Mouse (Mus musculus) left cerebral cortex, postnatal 25 days (tissue): ENCODE results near the gene Ppie. TPM values are rescaled to one million over a fixed set of nuclear protein-coding genes. Genes with fewer than 3 reads are reported as not detected.
A peak's percentile ranks its signal among the peaks of the same experiment; 100 is the strongest.
"Not testable (repeated sequence)": the region's sequence is repeated elsewhere in the genome, so short reads cannot be mapped to it uniquely, and the experiment has no call there.

Experiments used
- DNase-seq, 2 experiments: peaks; one replicate each; pipeline ENCODE4 v3.0.0; 2022; ENCODE audit warnings: low spot score in 2 of 2, mixed read lengths in 1 of 2
- intact Hi-C: fragments of 180-260 bp; cut with DNase I; formaldehyde crosslinking; loops from one replicate; pipeline ENCODE4 v1.15.1; 2025
- total RNA-seq, 2 experiments: library from RNA; stranded (reverse); gene quantifications; 2 replicates each; pipeline ENCODE4 v1.2.3; 2021

Ppie gene
- total RNA-seq, 2 experiments from 2014 or later = 19.9 to 21.4 TPM

- DNase-seq = no peak
- intact Hi-C loops = no loop called here
Observed at GRCm38 (mm10) chr4:123121286-123121685, 18.5 kb downstream of the Ppie start.

GRCm38 (mm10) chr4:123116640-123117039 lies 23.1 kb downstream of the Ppie start:
- DNase-seq = peak; percentile 16 to 24
- intact Hi-C loops = not testable (repeated sequence)

- DNase-seq = no peak
- intact Hi-C loops = no loop called here
Observed at GRCm38 (mm10) chr4:123116011-123116410, 23.7 kb downstream of the Ppie start, which contains the start of gene Oxct2b. Gene Oxct2b (plus strand): TSS chr4:123116266.

DNA sequence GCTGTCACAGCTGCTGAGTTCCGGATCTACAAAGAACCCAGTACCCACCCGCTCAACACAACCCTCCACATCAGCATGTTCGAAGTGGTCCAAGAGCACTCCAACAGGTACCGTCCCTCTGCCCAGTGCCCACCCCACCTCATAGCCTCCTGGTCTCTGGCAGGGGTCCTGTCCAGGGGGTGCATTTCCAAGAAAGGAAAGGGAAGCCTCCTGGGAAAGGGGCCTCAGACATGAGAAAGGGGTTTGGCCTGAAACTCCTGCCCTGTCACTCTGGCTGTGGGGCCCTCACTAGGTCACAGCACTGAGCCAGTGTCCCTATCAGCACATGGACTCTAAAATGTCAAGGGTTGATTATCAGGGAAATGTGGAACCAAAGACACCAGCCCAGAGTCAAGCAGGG lies 25.1 kb downstream of the Ppie start:
- DNase-seq, intact Hi-C loops: not testable (repeated sequence)

- intact Hi-C loops = no loop called here
Observed at GRCm38 (mm10) chr4:123112216-123112764, 27.5 kb downstream of the Ppie start.

GRCm38 (mm10) chr4:123111275-123111983 lies 28.3 kb downstream of the Ppie start:
- DNase-seq, intact Hi-C loops: not testable (repeated sequence)

More at GRCm38 (mm10) chr4:123112216-123112764, 27.5 kb downstream of the Ppie start:
- DNase-seq = no peak

DNA sequence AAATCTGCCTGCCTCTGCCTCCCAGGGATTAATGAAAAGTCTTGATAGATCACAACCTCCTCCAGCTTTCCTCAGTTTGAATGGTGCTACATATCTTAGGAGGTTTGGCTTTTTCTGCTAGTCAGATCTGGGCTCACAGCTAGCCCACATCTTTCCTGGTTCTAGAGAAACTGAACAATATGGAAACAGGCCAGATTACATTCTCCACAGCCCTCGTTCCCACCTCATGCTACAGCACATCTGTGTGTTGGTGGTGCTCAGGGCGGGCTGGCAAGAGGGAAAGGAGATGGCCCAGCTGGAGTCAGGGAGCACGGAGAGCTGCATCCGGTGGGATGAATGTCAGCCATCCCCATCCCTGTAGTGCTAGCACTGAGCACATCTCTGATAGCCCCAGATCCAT lies 29.0 kb downstream of the Ppie start:
- intact Hi-C loops = no loop called here
- DNase-seq = peak; percentile 15 to 66

GRCm38 (mm10) chr4:123108056-123108455 lies 31.7 kb downstream of the Ppie start:
- intact Hi-C loops = no loop called here
- DNase-seq = no peak

DNA sequence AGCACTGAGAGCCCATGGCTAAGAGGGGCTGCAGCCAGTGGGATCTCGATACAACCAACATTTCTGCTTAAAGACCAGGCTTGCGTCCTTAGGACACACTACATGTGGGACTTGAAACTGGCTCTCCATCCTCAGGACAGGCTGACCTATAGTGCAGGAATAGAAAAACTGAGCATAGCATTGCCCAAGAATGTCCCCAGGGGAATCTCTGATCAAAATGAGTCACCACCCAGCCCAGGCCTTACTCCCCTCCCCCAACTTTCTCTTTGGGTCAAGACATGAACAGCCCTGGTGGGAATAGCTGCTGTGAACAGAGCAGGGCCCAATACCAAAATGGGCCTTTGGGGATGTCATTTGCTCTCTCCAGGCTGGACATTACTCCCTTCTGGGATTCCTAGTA lies 32.9 kb downstream of the Ppie start:
- no peak for DNase-seq

GRCm38 (mm10) chr4:123105929-123106328 lies 33.8 kb downstream of the Ppie start:
- DNase-seq, intact Hi-C loops: not testable (repeated sequence)

More for the DNA sequence above, 32.9 kb downstream of the Ppie start:
- intact Hi-C loops = no loop called here

DNA sequence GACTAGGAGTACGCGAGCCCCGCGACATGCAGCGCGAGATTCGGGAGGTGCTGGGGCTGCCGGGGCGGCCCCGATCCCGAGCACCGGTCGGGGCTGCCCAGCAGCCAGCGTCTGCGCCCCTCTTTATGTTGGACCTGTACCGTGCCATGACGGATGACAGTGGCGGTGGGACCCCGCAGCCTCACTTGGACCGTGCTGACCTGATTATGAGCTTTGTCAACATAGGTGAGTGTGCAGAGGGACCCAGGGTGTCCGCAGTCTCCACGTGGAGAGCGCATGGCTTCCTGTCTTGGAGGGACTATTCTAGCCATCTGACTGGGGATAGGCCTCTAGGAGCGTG lies 34.3 kb downstream of the Ppie start:
- DNase-seq = no peak
- intact Hi-C loops = no loop called here

GRCm38 (mm10) chr4:123104651-123105450 lies 34.9 kb downstream of the Ppie start, which contains the start of gene Bmp8b:
Gene Bmp8b (plus strand): TSS chr4:123105165.
- intact Hi-C loops = no loop called here
- DNase-seq = no peak

DNA sequence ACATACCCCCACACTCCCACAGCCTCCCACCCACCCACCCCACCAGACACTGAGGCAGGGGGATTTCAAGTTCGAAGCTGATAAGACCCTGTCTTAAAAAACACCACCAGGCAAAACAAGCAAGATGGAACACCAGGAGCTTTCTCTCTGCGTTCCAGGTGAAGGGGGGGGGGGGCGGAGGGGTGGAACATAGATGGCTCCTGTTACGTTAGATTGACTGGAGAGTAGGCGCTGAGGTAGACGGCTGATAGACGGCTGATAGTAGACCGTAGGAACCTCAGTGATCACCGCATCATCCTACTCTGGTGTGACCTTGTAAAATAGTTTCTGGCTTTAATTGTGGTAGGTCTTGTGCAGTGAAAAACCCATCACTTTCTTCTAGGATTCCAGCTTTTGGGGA lies 45.9 kb downstream of the Ppie start:
- intact Hi-C loops = no loop called here
- DNase-seq = no peak

GRCm38 (mm10) chr4:123093064-123093776 lies 46.5 kb downstream of the Ppie start:
- intact Hi-C loops = no loop called here
- no peak for DNase-seq

DNA sequence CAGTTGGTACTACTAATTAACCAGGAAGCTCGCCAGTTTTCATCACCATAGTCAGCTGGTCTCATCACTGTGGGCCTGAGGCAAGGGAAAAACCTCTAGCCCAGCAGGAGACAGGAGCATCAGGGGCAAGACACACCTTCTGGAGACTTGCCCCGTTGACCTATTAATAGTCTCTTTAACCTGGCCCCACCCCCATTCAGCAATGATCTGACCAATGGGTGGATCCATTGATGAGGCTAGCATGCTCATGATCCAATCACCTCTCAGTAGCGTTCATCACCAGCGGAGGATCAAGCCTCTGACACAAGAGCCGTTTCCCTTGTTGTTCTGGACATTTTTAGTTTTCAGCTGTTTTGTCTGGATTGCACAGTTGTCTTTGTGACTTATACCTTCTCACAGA lies 47.1 kb downstream of the Ppie start:
- intact Hi-C loops = no loop called here
- no peak for DNase-seq

- DNase-seq = no peak
- intact Hi-C loops = no loop called here
Observed at GRCm38 (mm10) chr4:123086381-123086780, 53.4 kb downstream of the Ppie start.

- DNase-seq = no peak
- intact Hi-C loops = no loop called here
Observed at GRCm38 (mm10) chr4:123085290-123085689, 54.5 kb downstream of the Ppie start.

- intact Hi-C loops = loop anchor here (1.0 to 5.0 kb wide), 4 partner anchors 88 to 276 kb away; partner anchors contain the start of gene Mycl
Observed at GRCm38 (mm10) chr4:123083323-123083902, 56.3 kb downstream of the Ppie start.

More at GRCm38 (mm10) chr4:123083323-123083902, 56.3 kb downstream of the Ppie start:
- DNase-seq = no peak
